Mouse (Mus musculus) heart, adult 2 months (tissue): Measurements from ENCODE around the gene Eif3d.

ENCODE experiments used
- CTCF ChIP-seq: fragments of 200-600 bp; IDR thresholded peaks from 2 replicates; pipeline ENCODE4 v1.8.1; 2022; ENCODE audit warnings: antibody characterized with exemption, mild to moderate bottlenecking, moderate library complexity
- EP300 ChIP-seq: fragments of 200-500 bp; IDR thresholded peaks from 2 replicates; pipeline ENCODE4 v1.6.1; 2011; ENCODE audit warnings: low read depth, low read length, control low read depth; ENCODE audit not compliant: insufficient read depth
- POLR2A ChIP-seq: fragments of 200-500 bp; IDR thresholded peaks from 2 replicates; pipeline ENCODE4 v1.6.1; 2011; ENCODE audit warnings: mild to moderate bottlenecking, low read depth, low read length, control low read depth; ENCODE audit not compliant: insufficient read depth

- TF ChIP-seq CTCF, result 0 out of 2 replicates have a peak, but pooled peaks have one; percentile 3
- peak; percentile 21; the same call in 1 of the 2 replicates for TF ChIP-seq EP300
- peak; percentile 67 for TF ChIP-seq POLR2A
Observed at GRCm38 (mm10) chr15:77970470-77971292, at the start of gene Eif3d.
